Mouse (Mus musculus) forebrain, embryonic 16.5 days (tissue): ENCODE results near the gene Agmat. TPM values are rescaled to one million over a fixed set of nuclear protein-coding genes. Genes with fewer than 3 reads are reported as not detected.

Experiments
- ATAC-seq: fragments of 200-750 bp; cut with Nextera tagmentation; 2 replicates; pipeline ENCODE4 v1.8.0; 2017; ENCODE audit warnings: mild to moderate bottlenecking, moderate library complexity
- H3K27ac ChIP-seq: fragments of 300-500 bp; sonication (generic); 2 replicates; pipeline ENCODE4 v1.5.1; 2014; ENCODE audit warnings: low read length, control low read depth
- H3K27me3 ChIP-seq: fragments of 300-500 bp; sonication (generic); replicated peaks from 2 replicates; pipeline ENCODE4 v1.6.1; 2014; ENCODE audit warnings: low read length; ENCODE audit not compliant: control insufficient read depth, insufficient read depth
- H3K36me3 ChIP-seq: fragments of 300-500 bp; sonication (generic); 2 replicates; pipeline ENCODE4 v1.6.1; 2014; ENCODE audit not compliant: control insufficient read depth, insufficient read depth
- H3K4me1 ChIP-seq: fragments of 300-500 bp; sonication (generic); replicated peaks from 2 replicates; pipeline ENCODE4 v1.6.1; 2014; ENCODE audit warnings: low read length; ENCODE audit not compliant: control insufficient read depth, insufficient read depth
- H3K4me2 ChIP-seq: fragments of 300-500 bp; sonication (generic); 2 replicates; pipeline ENCODE4 v1.6.1; 2014; ENCODE audit warnings: mild to moderate bottlenecking, low read length, control low read depth
- H3K4me3 ChIP-seq: fragments of 300-500 bp; sonication (generic); replicated peaks from 2 replicates; pipeline ENCODE4 v1.5.1; 2014; ENCODE audit warnings: mild to moderate bottlenecking, low read length, control low read depth
- H3K9ac ChIP-seq: fragments of 300-500 bp; sonication (generic); replicated peaks from 2 replicates; pipeline ENCODE4 v1.6.1; 2014; ENCODE audit warnings: low read depth, low read length, control low read depth
- H3K9me3 ChIP-seq: fragments of 300-500 bp; sonication (generic); 2 replicates; pipeline ENCODE4 v1.6.1; 2016; ENCODE audit warnings: low read length; ENCODE audit not compliant: control insufficient read depth
- WGBS: fragments of 180-500 bp; shearing (Covaris S2); extraction: QIAGEN DNeasy Blood & Tissue Kit; methylation state at CpG from one replicate; pipeline ENCODE4 v1.1.7; 2014; 5-methylcytosine and 5-hydroxymethylcytosine counted together
- polyA plus RNA-seq: library from polyadenylated mRNA; unstranded; fragments of >200 nt; fragmentation: Nextera tagmentation; extraction: Ambion mirVana; gene quantifications from 2 replicates; pipeline ENCODE4 v1.2.1, GENCODE M21; 2015

Agmat gene
- polyA plus RNA-seq, 1 experiment from 2014 or later = not detected

- Histone ChIP-seq H3K27me3 (no peaks in the 10 kb centered on the region; the same call in 1 of the 2 replicates), H3K9me3 (no peaks in the 10 kb centered on the region), H3K4me3 (no peak overlapping the region), H3K36me3 (no peaks in the 10 kb centered on the region), H3K27ac (no peak overlapping the region), H3K4me1 (peaks cover 7% of the 10 kb centered on the region), H3K9ac (no peak overlapping the region), H3K4me2 (no peak overlapping the region)
- WGBS = 86% methylated on average over 13 of the region's 13 CpGs
- ATAC-seq = no peak
Observed at GRCm38 (mm10) chr4:141730401-141730800, 16.1 kb upstream of the Agmat start.

GRCm38 (mm10) chr4:141731766-141732165, 14.7 kb upstream of the Agmat start:
- WGBS = 85% methylated on average over 5 of the region's 5 CpGs
- no peaks in the 10 kb centered on the region for H3K36me3 ChIP-seq
- ATAC-seq = no peak

GRCm38 (mm10) chr4:141734446-141735205, 11.8 kb upstream of the Agmat start:
- H3K4me1 ChIP-seq = peaks cover 9% of the 10 kb centered on the region
- H3K4me3 ChIP-seq = peak overlapping the region; percentile 53
- WGBS = 6% methylated on average over 24 of the region's 24 CpGs
- peak; percentile 100 for ATAC-seq
- H3K27me3 ChIP-seq = no peaks in the 10 kb centered on the region; the same call in 1 of the 2 replicates
- no peaks in the 10 kb centered on the region for H3K36me3 ChIP-seq
- no peaks in the 10 kb centered on the region for H3K9me3 ChIP-seq
- H3K27ac ChIP-seq = peak overlapping the region; percentile 28
- H3K9ac ChIP-seq = peak overlapping the region; percentile 62
- H3K4me2 ChIP-seq = peak overlapping the region; percentile 81

More at GRCm38 (mm10) chr4:141731766-141732165, 14.7 kb upstream of the Agmat start:
- H3K4me3 ChIP-seq = no peak overlapping the region
- H3K9ac ChIP-seq = no peak overlapping the region
- no peaks in the 10 kb centered on the region; the same call in 1 of the 2 replicates for H3K27me3 ChIP-seq
- H3K9me3 ChIP-seq = no peaks in the 10 kb centered on the region
- H3K4me1 ChIP-seq = peaks cover 9% of the 10 kb centered on the region
- no peak overlapping the region for H3K4me2 ChIP-seq
- no peak overlapping the region for H3K27ac ChIP-seq

GRCm38 (mm10) chr4:141735206-141735560, 11.3 kb upstream of the Agmat start:
- peak overlapping the region; percentile 81 for H3K4me2 ChIP-seq
- no peaks in the 10 kb centered on the region; the same call in 1 of the 2 replicates for H3K27me3 ChIP-seq
- peak overlapping the region; percentile 28 for H3K27ac ChIP-seq
- peaks cover 9% of the 10 kb centered on the region for H3K4me1 ChIP-seq
- H3K36me3 ChIP-seq = no peaks in the 10 kb centered on the region
- ATAC-seq = no peak
- peak overlapping the region; percentile 62 for H3K9ac ChIP-seq
- H3K9me3 ChIP-seq = no peaks in the 10 kb centered on the region
- H3K4me3 ChIP-seq = peak overlapping the region; percentile 53
- 22% methylated on average over 9 of the region's 9 CpGs for WGBS

GRCm38 (mm10) chr4:141736856-141737255, 9.6 kb upstream of the Agmat start:
- ATAC-seq = no peak
- Histone ChIP-seq H3K4me1 (peaks cover 9% of the 10 kb centered on the region), H3K36me3 (no peaks in the 10 kb centered on the region), H3K4me2 (no peak overlapping the region), H3K4me3 (no peak overlapping the region), H3K9ac (no peak overlapping the region), H3K27me3 (no peaks in the 10 kb centered on the region), H3K27ac (no peak overlapping the region), H3K9me3 (no peaks in the 10 kb centered on the region)
- WGBS = 70% methylated on average over 4 of the region's 4 CpGs

GRCm38 (mm10) chr4:141738015-141738414, 8.5 kb upstream of the Agmat start:
- Histone ChIP-seq H3K27ac (no peak overlapping the region), H3K9ac (no peak overlapping the region), H3K9me3 (no peaks in the 10 kb centered on the region), H3K36me3 (no peaks in the 10 kb centered on the region), H3K4me2 (no peak overlapping the region), H3K4me3 (no peak overlapping the region), H3K27me3 (no peaks in the 10 kb centered on the region), H3K4me1 (peaks cover 9% of the 10 kb centered on the region)
- ATAC-seq = no peak
- 77% methylated on average over 8 of the region's 8 CpGs for WGBS

- no peak overlapping the region for H3K4me3 ChIP-seq
- H3K4me2 ChIP-seq = no peak overlapping the region
- no peaks in the 10 kb centered on the region for H3K4me1 ChIP-seq
- H3K9ac ChIP-seq = no peak overlapping the region
- H3K9me3 ChIP-seq = no peaks in the 10 kb centered on the region
- H3K27me3 ChIP-seq = no peaks in the 10 kb centered on the region
- WGBS = 68% methylated on average over 9 of the region's 9 CpGs
- no peaks in the 10 kb centered on the region for H3K36me3 ChIP-seq
- no peak for ATAC-seq
- no peak overlapping the region for H3K27ac ChIP-seq
Observed at GRCm38 (mm10) chr4:141741856-141742255, 4.6 kb upstream of the Agmat start.

GRCm38 (mm10) chr4:141742381-141742780, 4.1 kb upstream of the Agmat start:
- no peak overlapping the region for H3K9ac ChIP-seq
- 81% methylated on average over 4 of the region's 4 CpGs for WGBS
- no peak overlapping the region for H3K4me3 ChIP-seq
- no peak overlapping the region for H3K4me2 ChIP-seq
- no peak overlapping the region for H3K27ac ChIP-seq
- no peaks in the 10 kb centered on the region for H3K27me3 ChIP-seq
- ATAC-seq = no peak
- no peaks in the 10 kb centered on the region for H3K36me3 ChIP-seq
- H3K9me3 ChIP-seq = no peaks in the 10 kb centered on the region
- no peaks in the 10 kb centered on the region for H3K4me1 ChIP-seq

- no peak overlapping the region for H3K27ac ChIP-seq
- no peaks in the 10 kb centered on the region for H3K9me3 ChIP-seq
- no peak overlapping the region for H3K9ac ChIP-seq
- no peaks in the 10 kb centered on the region for H3K27me3 ChIP-seq
- no peak overlapping the region for H3K4me3 ChIP-seq
- H3K4me1 ChIP-seq = no peaks in the 10 kb centered on the region
- 50% methylated on average over 11 of the region's 11 CpGs for WGBS
- H3K4me2 ChIP-seq = no peak overlapping the region
- no peak for ATAC-seq
- no peaks in the 10 kb centered on the region for H3K36me3 ChIP-seq
Observed at GRCm38 (mm10) chr4:141749557-141749956, 3.1 kb downstream of the Agmat start.
